Mouse (Mus musculus) urinary bladder, postnatal 10 days (tissue): ENCODE results near the gene Atrn.

Experiments used
- DNase-seq: peaks from one replicate; pipeline ENCODE4 v3.0.0; 2022; ENCODE audit warnings: low spot score

Atrn gene

DNA sequence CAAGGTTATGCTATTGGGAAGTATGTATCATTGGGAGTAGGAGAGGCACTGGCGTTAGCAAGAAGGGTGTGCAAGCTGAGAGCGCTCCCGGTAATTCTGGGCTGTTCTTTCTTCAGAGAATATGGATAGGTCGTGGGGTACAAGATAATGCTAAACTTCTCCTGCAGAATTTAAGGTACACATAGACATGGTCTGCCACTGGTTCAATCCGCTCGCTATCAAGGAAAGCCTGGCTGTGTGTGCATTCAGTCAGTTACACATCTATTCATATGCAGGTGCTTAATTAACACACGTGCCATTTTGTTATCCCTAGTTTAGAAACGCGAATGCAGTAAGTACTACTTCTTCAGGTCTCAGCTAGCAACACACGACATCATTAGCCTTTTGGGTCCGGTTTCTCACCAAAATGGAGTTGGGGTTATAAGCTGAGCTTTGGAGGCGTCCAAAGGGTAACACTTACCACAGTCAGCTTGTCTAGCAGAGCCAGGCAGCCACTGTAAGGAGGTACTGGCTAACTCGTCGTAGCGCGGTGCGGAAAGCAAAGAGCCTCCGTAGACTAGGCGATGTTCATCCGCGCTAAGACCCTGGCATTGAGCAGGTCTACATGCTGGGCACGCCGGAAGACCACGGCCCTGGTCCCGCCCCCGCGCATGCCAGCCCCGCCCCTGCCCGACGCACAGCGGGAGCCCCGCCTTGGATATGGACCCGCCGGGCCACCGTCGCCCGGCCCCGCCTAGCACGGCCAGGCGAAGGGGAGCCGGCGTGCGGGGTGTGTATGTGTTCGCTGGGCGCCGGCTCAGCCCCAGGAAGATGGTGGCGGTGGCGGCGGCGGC lies at the start of gene Atrn, which contains the start of gene 4930402H24Rik:
Gene Atrn, plus strand, starts transcription at position 745 of the 833 bp plus-strand sequence.
Gene 4930402H24Rik, minus strand, starts transcription at position 656 of the 833 bp plus-strand sequence.
- peak; percentile 73 for DNase-seq

DNA sequence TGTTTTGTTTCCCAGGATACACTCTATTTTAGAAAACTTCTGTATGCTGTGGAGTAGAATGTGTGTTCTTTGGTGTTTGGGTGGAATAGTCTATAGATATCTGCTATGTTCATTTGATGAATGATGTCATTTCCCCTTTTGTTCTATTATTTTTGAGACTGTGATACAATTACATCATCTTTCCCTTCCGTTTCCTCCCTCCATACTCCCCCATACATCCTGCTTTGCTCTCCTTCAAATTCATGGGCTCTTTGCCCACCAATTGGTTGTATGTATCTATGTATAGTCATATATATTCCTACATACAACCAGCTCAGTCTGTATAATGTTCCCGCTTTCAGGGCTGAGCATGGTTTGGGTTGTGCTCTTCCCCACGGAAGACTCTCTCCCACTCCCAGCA lies 44.2 kb upstream of the Atrn start:
- no peak for DNase-seq

DNA sequence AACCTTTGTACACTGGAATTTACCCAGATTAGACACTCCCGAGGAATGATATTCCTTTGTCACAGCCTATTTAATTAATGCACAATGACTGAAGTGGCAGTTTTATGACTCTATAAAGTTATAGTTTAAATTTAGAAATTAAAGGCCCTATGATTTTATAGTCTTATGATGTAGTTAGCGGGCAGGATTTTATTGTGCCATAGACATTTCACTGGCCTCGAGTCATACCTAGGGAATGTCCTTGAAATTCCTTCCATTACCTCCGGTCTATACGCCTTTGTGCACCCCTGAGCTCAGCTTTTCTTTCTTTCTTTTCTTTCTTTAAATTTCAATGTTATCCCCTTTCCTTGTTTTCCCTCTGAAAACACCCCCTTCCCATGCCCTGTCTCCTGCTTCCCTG lies 35.4 kb upstream of the Atrn start:
- no peak for DNase-seq

DNA sequence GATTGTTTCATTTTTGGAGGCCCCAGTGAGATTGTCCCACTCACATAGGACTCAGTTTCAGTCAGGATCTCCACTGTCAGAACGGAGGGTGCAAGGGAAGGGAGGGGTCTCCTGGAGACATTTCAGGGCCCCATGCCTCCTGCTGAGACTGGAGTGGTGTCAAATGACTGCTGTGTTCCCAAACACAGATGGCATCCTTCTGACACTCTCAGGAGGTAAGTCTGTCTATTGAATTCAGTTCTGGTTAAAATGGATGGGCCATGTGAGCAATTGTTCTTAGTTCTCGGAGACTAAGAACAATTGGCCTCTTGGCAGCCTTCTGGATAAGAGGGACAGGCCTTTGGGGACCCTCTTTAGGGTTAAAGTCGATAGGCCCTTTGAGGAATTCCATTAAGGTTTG lies 28.9 kb upstream of the Atrn start:
- no peak for DNase-seq

DNA sequence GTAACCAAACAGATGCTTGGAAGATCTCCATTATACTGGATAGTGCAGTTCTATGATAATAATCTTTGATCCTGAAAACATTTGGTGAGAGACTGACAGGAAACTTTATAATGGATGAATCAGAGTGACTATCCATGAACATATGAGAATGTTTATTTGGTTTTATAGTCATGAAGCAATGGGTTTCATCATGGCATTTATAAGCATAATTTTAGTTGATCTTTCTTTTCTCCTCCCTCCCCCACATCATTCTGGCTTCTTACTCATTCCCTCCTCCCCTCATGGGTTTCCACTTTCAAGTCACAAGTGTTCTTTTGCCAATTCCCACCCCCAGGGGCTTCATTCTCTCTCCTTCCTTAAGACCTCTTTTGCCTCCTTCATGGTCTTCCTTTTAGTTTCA lies 19.3 kb upstream of the Atrn start:
- no peak for DNase-seq

DNA sequence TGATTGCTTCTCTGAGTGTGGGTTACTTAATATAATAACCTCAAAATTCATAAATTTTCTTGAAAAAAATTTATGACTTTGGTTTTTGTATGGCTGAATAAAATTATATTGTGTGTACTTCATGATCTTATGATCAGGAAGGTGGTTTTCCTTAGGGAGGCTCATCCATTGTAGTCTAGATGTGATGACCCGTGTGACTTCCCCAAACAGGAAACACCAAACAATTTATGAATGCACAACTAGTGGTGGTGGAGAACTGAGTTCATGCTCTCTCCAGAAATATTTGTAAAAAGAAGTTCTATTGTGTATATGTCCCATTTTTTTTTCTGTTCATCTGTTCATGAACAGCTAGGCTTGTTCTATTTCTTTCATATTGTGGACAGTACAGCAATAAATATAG lies 18.8 kb upstream of the Atrn start:
- DNase-seq, result no peak

DNA sequence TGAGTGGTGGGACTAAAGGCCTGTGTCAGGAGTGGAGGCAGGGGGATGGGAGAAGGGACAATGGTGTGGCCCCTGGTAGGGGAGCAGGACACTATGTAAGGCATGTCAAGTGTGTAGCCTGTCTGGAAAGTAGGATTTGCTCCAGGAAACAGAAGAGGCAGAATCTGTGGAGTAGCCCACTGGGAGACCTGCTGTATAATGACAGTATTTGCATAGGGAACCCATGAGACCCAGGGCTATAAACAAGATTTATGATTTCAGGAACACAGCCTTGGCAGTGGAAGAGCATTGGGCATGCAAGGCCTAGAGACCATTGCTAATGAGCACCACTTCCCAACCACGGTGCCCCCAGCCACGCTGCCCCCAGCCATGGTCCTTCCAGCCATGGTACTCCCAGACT lies 9.4 kb upstream of the Atrn start:
- DNase-seq, result no peak

DNA sequence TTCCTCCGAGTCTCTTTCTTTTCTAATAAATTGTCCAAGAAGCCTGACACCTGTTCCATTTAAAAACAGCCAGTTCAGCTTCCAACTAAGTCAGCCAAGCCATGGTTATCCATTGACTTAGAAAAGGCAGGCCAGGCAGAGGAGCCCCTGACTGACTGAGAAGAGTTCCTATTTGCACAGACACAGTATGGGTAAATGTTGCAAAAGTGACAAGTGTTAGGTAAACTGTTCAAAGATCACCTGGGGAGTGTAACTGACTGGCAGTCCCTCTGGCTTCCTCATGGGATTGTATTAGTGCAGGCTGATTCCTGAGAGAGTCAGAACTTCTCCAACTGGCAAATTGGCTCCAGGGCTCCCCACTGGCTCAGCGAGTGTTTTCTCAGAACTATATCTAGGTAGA lies 8.4 kb upstream of the Atrn start:
- DNase-seq, result no peak

DNA sequence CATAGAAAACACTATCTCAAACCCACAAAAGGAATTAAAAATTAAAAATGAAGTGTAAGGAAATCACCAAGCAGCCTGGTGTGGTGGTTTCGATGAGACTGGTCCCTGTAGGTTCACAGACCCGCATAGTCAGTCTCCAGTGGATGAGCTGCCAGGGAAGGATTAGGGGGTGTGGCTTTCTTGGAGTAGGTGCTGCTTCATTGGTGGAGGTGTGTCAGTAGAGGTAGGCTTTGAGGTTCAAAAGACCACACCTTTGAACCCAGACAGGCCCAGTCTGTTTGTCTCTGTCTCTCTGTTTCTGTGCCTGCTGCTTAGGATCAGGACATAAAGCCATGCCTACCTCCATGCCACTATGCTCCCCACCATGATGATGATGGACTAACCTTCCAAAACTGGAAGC lies 7.5 kb upstream of the Atrn start:
- DNase-seq, result no peak

DNA sequence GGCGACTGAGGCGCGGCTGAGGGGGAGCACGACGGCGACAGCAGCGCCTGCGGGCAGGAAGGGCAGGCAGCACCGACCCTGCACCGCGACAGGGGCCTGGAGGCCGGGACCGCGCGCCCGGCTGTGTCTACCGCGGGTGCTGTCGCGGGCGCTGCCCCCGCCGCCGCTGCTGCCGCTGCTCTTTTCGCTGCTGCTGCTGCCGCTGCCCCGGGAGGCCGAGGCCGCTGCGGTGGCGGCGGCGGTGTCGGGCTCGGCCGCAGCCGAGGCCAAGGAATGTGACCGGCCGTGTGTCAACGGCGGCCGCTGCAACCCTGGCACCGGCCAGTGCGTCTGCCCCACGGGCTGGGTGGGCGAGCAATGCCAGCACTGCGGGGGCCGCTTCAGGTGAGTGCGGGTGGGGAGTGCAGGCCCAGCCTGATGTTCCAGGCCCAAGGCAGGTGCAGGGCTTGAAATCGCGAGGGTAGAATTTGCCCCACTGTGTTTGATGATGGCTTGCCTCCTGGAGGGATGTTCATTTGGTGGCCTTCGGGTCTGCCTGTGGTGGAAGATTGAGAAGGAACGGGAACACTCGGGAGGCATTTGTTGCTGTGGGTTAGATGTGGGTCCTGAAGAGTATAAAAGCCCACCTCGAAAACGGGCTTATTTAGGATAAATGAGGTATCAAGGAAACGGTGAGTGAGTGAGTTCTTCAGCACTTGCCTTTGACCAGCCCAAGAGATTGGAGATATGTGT lies 455 bp downstream of the Atrn start:
- DNase-seq, result no peak

DNA sequence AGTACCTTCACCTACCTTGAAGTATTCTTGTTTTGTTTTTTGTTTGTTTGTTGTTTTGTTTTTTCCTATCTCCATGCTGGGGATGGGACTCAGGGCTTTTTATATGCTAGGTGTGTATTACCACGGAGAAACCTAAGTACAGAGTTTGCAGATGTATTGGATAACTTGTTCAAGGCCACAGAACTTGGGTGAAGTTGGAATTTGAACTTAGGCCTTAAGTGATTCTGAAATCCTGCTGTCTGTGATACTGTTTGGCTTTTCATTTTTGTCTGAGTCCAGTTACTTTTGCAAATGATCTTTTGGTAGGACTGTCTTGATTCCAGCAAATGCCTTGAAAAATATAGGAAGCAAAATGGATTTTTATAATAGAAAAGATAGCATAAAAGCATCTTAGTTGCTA lies 5.4 kb downstream of the Atrn start:
- no peak for DNase-seq

DNA sequence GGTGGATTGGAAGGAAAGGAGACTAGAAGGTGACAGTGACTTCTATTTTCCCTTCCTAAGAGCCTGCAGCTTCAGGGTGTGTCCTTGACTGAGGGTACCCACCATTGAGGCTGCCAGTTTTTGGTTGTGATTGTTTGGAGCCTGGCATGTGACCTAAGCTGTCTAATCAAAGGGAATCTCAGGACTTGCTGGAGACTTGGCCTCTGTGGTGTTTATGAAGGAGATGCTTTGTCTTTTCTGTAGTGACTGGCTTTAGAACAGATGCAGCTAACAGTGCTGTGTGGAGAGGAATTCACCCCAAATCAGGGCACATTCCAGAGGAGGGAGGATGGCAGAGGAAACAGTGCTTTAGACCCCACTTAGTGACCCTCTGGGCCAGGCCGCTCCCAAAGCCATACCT lies 8.6 kb downstream of the Atrn start:
- DNase-seq, result no peak

DNA sequence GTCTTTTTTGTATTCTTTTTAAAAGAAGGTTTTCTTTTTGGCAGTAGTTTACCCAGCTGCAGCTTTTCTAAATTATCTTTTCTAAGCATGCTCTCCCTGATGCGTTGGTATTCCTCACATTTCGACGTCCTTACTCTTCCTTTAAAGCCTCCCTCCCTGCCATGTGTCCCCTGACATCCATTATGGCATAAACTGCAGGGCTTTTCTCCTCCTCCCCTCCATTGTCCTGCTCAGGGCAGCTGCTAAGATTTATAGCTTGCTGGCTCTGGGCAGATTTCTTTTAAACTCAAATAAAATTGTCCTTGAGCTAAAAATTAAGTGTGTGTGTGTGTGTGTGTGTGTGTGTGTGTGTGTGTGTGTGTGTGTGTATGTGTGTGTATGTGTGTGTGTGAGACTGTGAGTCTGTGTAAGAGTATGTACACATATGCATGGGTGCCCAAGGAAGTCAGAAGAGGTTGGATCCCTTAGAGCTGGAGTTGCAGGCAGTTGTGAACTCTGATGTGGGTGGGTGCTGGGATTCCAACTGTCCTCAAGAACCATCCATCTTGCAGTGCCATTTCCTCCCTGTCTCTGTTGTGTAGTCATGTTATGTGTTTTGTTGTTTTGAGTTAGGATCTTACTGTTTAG lies 10.3 kb downstream of the Atrn start:
- no peak for DNase-seq

DNA sequence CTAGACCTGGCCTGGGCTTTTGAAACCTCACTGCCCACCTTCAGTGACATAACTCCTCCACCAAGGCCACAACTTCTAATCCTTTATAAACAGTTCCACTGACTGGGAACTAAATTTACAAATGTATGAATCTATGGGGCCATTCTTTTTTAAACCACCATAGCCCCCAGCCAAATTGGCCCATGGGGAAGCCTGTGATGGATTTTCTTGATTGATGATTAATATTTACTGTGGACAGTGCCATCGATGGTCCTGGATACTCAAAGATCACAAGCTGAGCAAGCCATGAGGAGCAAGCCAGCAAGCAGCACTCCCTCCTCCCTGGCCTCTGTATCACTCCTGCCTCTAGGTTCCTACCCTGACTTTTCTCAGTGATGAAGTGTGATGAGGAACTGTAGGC lies 11.4 kb downstream of the Atrn start:
- DNase-seq, result no peak

DNA sequence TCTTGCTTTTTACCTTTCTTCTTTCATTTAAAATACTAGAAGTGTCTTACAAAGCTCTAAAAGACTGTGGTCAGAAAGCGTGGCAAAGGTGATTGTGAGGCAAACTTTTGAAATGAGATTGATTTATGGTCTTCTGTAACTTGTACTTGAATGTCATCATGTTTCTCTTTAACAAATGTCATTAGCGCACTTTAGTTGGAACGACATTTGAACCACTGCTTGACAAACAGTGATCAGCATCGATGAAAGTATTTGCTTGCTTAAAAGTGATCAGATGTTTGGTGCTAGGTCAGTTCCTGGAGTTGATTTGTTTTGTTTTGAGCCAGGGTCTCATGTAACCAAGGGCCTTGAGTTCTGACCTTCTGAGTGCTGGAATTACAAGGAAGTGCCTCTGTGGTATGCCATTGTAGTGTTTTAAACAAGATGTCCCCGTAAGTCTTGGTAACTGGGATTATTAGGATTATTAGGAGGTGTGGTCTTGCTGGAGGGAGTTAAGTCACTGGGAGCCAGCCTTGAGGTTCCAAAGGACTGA lies 12.8 kb downstream of the Atrn start:
- DNase-seq, result no peak

DNA sequence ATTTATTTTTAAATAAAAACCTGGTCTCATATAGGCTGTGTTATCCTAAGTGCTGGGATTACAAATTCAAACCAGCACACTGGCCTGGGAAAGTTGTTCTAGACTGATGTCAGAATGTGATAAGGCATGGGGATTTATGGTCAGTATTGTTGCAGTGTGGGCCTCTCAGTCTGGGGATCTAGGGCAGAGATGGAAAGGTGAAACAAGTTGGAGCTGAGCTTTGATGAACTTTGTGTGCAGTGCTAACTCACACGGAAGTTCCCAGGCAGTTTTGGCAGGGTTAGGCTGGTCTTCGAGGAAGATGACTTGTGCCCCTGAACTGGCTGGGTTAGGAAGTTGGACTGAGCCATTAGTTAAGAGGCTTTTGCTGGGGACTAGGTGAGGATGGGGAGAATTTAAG lies 18.7 kb downstream of the Atrn start:
- DNase-seq, result no peak

DNA sequence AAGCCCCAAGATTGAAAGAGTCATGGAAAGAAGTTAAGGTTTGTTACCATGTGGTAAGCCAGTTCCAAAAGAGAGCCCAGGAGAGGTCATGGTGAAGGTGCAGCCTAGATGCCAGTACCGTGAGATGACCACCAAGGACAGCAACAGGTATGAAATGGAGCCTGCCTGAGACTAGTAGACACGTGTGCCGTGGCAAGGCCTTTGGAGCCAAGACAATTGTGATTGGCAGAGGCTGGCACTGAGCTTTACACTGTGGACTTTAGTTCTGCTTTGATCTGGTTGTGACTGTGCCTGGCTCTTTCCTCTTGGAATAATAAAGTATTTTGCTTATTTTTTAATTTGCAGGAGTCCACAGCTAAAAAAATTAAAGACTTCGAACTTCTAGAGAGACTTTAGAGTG lies 21.7 kb downstream of the Atrn start:
- DNase-seq, result no peak

DNA sequence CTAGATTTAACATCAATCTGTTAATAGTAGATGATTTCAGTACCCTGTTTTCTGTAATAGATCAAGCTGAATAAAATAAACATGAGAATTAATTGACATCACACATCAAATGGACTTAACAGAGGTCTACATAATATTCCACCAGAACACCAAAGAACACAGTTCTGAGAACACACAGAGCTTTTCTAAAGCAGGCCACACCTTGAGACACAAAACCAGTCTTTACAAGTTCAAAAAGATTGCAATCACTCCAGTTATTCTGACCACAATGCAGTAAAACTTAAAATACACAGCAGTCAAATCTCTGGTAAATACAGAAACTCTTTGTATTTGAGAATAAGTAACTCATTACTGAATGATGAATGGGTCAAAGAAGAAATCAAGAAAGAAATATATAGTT lies 22.2 kb downstream of the Atrn start:
- DNase-seq, result no peak

DNA sequence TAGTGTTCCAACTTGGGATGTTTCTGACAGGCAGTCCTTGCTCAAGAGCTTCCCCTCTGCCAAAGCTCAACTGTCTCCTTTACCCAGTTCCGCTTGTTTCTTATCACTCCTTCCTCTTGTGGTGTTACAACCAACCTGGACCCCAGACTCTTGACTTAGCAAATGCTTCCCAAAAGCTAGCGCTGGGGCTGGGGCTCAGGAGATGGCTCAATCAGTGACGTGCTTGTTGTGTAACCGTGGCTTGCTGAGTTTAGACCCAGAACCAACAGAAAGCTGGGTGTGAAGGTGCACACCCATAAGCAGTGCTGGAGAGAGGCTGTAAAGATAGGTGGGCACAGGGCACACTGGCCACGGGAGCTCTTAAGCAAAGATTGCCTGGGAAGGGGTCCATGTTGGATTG lies 23.7 kb downstream of the Atrn start:
- no peak for DNase-seq

DNA sequence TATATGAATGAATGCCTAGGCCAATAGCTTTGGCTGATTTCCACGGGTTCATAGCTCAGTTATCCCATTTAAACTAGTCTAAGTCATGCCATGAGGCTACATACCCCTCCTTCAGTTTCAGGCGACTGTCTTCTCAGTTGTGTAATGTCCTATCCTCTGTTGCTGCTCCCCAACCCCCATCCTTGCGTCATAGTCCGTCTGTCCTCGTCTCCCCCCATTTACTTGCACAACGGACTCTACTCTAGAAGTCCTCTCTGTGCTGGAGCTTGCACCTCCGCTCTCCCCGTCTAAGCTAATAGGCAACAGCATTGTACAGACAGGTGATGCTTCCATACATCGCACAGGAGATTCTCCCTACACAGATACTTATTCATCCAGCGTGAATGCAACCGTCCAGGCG lies 26.6 kb downstream of the Atrn start:
- no peak for DNase-seq

DNA sequence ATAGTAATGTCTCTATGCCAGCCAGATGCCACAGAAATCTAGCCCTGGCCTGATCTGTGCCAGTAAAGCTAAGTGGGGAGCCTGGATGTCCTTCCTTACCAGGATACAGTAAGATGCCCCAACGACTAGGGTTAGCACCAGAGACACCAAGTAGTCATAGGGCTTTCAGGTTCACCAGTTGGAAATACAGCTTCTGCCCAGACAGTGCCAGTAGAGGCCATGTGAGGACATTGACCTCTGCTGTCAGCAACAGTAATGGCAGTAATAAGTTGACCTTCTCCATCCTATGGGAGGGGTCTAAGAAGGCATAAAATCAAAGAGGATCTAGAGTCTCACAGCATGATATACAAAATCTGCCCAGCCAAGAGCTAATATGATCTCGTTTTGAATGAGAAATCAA lies 43.5 kb downstream of the Atrn start:
- DNase-seq, result no peak

DNA sequence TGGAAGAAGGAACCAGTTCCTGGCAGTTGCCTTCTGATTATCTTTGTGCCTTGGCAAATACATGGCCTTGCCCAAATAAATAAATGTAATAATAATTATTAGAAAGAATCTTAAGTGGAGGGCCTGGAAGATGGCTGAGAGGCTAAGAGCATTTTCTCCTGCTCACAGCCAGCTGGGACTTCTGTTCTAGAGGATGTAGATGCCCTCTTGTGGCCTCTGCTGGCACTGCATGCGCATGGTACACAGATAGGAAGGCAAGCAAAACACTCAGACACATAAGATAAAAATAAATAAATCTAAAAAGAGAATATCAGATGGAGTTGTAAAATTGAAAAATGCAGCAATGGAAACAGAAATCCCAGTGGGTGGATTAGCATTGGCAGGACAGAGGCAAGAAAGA lies 44.3 kb downstream of the Atrn start:
- DNase-seq, result peak; percentile 62

DNA sequence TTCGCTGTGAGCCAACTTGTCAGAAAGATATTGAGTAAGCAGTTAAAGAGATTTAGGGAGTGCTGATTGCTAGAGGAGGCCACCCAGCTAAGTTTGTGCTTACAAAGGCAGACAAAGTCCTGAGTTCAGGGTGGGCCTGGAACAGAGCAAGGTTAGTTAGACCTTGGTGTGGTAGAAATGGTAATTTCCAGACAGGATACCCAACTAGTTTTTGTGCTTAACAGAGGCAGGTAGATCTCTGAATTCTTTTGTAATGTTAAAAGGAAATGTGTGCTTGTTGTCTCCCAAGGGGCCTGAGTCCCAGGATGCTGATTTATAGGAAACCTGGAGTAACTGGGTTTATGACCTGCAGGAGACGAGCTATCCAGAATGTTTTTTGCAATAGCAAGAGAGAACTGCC lies 52.6 kb downstream of the Atrn start:
- DNase-seq, result no peak
